ENCODE assay signal across 28 mouse cellular contexts in the genomic region with DNA sequence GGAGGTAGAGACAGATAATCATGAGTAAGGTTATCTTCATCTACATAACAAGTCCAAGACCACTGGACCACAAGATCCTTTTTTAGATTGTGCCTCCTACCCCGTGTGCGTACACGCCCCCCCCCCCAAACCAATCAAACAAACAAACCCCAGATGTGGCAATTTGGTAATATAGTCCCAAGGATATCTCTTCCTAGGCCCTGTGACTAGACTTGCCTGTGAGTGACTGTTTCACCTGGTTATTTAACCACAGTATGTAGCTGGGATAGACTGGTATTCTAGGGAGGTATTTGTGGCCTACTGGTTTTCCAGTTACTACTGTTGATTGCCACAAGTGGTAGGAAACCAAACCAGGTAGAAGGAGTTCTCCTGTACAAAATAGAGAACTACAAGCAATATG. TPM values are rescaled to one million over a fixed set of nuclear protein-coding genes. Genes with fewer than 3 reads are reported as not detected.
A peak's percentile ranks its signal among the peaks of the same experiment; 100 is the strongest.
DNase-seq lines count a peak whose midpoint lies in the region; ATAC-seq and TF ChIP-seq lines count a peak whose summit lies in the region.
"Had no signal": no experiment of that assay in that cellular context is flagged by ENCODE, and none has a peak within 500 bp of the region (broad histone marks: within the 10 kb centered on the region; RNA-seq: fewer than 3 reads in every experiment).

No protein-coding gene starts in this region.

- no peak overlapping the region for H3K9ac ChIP-seq in MEL (ENCODE audit: control insufficient read depth, low read depth, low read length, poor library complexity, severe bottlenecking)
- H3K9ac ChIP-seq in liver, embryonic 11.5 days (ENCODE audit: low read depth, low read length): no peak overlapping the region
- peak overlapping the region; percentile 42 for H3K9ac ChIP-seq in liver, embryonic 16.5 days (ENCODE audit: low read depth, low read length)
- H3K9ac ChIP-seq in forebrain, embryonic 14.5 days (ENCODE audit: low read length): no peak overlapping the region
- H3K9ac ChIP-seq: embryonic facial prominence, embryonic 15.5 days; forebrain, postnatal 0 days; hindbrain, embryonic 13.5 days; limb, embryonic 13.5 days; lung, embryonic 14.5 days; neural tube, embryonic 13.5 days had no signal

- peak overlapping the region; percentile 19; the same call in 1 of the 2 replicates for H3K4me2 ChIP-seq in liver, embryonic 11.5 days
- peak overlapping the region; percentile 57 for H3K4me2 ChIP-seq in liver, embryonic 16.5 days (ENCODE audit: low read depth, low read length)
- H3K4me2 ChIP-seq in forebrain, embryonic 14.5 days (ENCODE audit: low read length): no peak overlapping the region
- H3K4me2 ChIP-seq: embryonic facial prominence, embryonic 15.5 days; hindbrain, embryonic 13.5 days; limb, embryonic 13.5 days; lung, embryonic 14.5 days; midbrain, embryonic 11.5 days; neural tube, embryonic 13.5 days had no signal

- no peak for TF ChIP-seq CTCF in MEL (IDR thresholded peaks at IDR 0.05 in 2 of 3, conservative IDR thresholded peaks at IDR 0.05 in 1 of 3; ENCODE audit: control insufficient read depth in 1 of 3, insufficient read depth in 1 of 3, low read depth in 2 of 3, low read length in 3 of 3, poor library complexity in 1 of 3, severe bottlenecking in 1 of 3)

- no peak for TF ChIP-seq POLR2A in MEL (IDR thresholded peaks at IDR 0.05; ENCODE audit: control insufficient read depth in 1 of 2, insufficient read depth in 1 of 2, low read depth in 1 of 2, low read length in 2 of 2, poor library complexity in 1 of 2)

- peaks cover 15 to 22% of the 10 kb centered on the region in 2 experiments for H3K4me1 ChIP-seq in MEL (ENCODE audit: control insufficient read depth in 1 of 2, insufficient read depth in 2 of 2, low read length in 2 of 2)
- H3K4me1 ChIP-seq in liver, embryonic 11.5 days (replicated peaks; ENCODE audit: control insufficient read depth, insufficient read depth, low read length): peaks cover 13% of the 10 kb centered on the region
- H3K4me1 ChIP-seq in liver, embryonic 16.5 days (ENCODE audit: control insufficient read depth, low read depth, low read length): peaks cover 35% of the 10 kb centered on the region
- no peaks in the 10 kb centered on the region for H3K4me1 ChIP-seq in forebrain, embryonic 14.5 days (ENCODE audit: control insufficient read depth, insufficient read depth, low read length)
- H3K4me1 ChIP-seq: embryonic facial prominence, embryonic 15.5 days; neural tube, embryonic 13.5 days had no signal

- TF ChIP-seq EP300 in MEL (IDR thresholded peaks at IDR 0.05; ENCODE audit: low read depth in 1 of 2, low read length in 2 of 2): no peak

- peak overlapping the region; percentile 53 for H3K27ac ChIP-seq in MEL (ENCODE audit: control insufficient read depth, low read depth, low read length)
- peak overlapping the region; percentile 57; the same call in 1 of the 2 replicates for H3K27ac ChIP-seq in liver, embryonic 11.5 days (ENCODE audit: low read depth, low read length)
- H3K27ac ChIP-seq in liver, embryonic 16.5 days (ENCODE audit: low read length): peak overlapping the region; percentile 93
- no peak overlapping the region for H3K27ac ChIP-seq in forebrain, embryonic 14.5 days (ENCODE audit: low read depth, low read length)
- H3K27ac ChIP-seq: embryonic facial prominence, embryonic 10.5 days; embryonic facial prominence, embryonic 15.5 days; hindbrain, embryonic 13.5 days; neural tube, embryonic 13.5 days had no signal

- no peaks in the 10 kb centered on the region for H3K27me3 ChIP-seq in MEL (ENCODE audit: control insufficient read depth in 1 of 2, insufficient read depth in 2 of 2, low read length in 2 of 2)
- H3K27me3 ChIP-seq in liver, embryonic 11.5 days (replicated peaks; ENCODE audit: control insufficient read depth, insufficient read depth, low read length): no peaks in the 10 kb centered on the region
- no peaks in the 10 kb centered on the region for H3K27me3 ChIP-seq in liver, embryonic 16.5 days (ENCODE audit: control insufficient read depth, insufficient read depth, low read depth, low read length)
- no peaks in the 10 kb centered on the region for H3K27me3 ChIP-seq in forebrain, embryonic 14.5 days (replicated peaks; ENCODE audit: control insufficient read depth, insufficient read depth, low read length)
- H3K27me3 ChIP-seq: CH12.LX; embryonic facial prominence, embryonic 15.5 days; hindbrain, embryonic 13.5 days; limb, embryonic 13.5 days; neural tube, embryonic 13.5 days had no signal

- no peak for TF ChIP-seq RAD21 in MEL (IDR thresholded peaks at IDR 0.05; ENCODE audit: low read depth, low read length)

- peaks cover 0 to 27% of the 10 kb centered on the region in 2 experiments; a peak in 2 of 4 replicates for H3K36me3 ChIP-seq in MEL (ENCODE audit: control insufficient read depth in 1 of 2, insufficient read depth in 2 of 2, low read length in 2 of 2)
- no peaks in the 10 kb centered on the region for H3K36me3 ChIP-seq in liver, embryonic 11.5 days (ENCODE audit: control insufficient read depth, insufficient read depth, low read length)
- H3K36me3 ChIP-seq in liver, embryonic 16.5 days (ENCODE audit: control insufficient read depth, insufficient read depth): no peaks in the 10 kb centered on the region
- H3K36me3 ChIP-seq in forebrain, embryonic 14.5 days (ENCODE audit: control insufficient read depth, insufficient read depth, low read length): no peaks in the 10 kb centered on the region
- H3K36me3 ChIP-seq: embryonic facial prominence, embryonic 10.5 days; embryonic facial prominence, embryonic 15.5 days; forebrain, embryonic 10.5 days; hindbrain, embryonic 13.5 days; limb, embryonic 13.5 days; neural tube, embryonic 13.5 days had no signal

- 58% methylated on average over 3 of the region's 3 CpGs for WGBS in liver, embryonic 11.5 days
- 39% methylated on average over 3 of the region's 3 CpGs for WGBS in liver, embryonic 16.5 days (ENCODE audit: insufficient replicate concordance)
- WGBS in forebrain, embryonic 14.5 days: 96% methylated on average over 3 of the region's 3 CpGs

- H3K9me3 ChIP-seq in MEL (replicated peaks; ENCODE audit: insufficient read depth, low read length): no peaks in the 10 kb centered on the region
- no peaks in the 10 kb centered on the region for H3K9me3 ChIP-seq in liver, embryonic 11.5 days (ENCODE audit: control insufficient read depth, low read length)
- H3K9me3 ChIP-seq in liver, embryonic 16.5 days (replicated peaks; ENCODE audit: control insufficient read depth, low read length): no peaks in the 10 kb centered on the region
- no peaks in the 10 kb centered on the region for H3K9me3 ChIP-seq in forebrain, embryonic 14.5 days (replicated peaks; ENCODE audit: control insufficient read depth, low read length)
- H3K9me3 ChIP-seq: embryonic facial prominence, embryonic 10.5 days; embryonic facial prominence, embryonic 15.5 days; forebrain, embryonic 10.5 days; hindbrain, embryonic 13.5 days; limb, embryonic 13.5 days; neural tube, embryonic 13.5 days had no signal

- ATAC-seq in erythroblast, adult 5-6 weeks (replicated peaks; ENCODE audit: low FRiP score, poor library complexity, severe bottlenecking): peak; percentile 44
- peak; percentile 52 for ATAC-seq in liver, embryonic 11.5 days (replicated peaks; ENCODE audit: low FRiP score)
- ATAC-seq in liver, embryonic 16.5 days (ENCODE audit: low read depth): peak; percentile 54
- no peak for ATAC-seq in forebrain, embryonic 14.5 days
- ATAC-seq: forebrain, postnatal 0 days had no signal

- DNase-seq in MEL (ENCODE audit: low read depth, low spot score): no peak
- peak; percentile 27 for DNase-seq in liver, embryonic 11.5 days (ENCODE audit: low spot score)
- DNase-seq in forebrain, embryonic 14.5 days (ENCODE audit: low spot score): no peak
- no peak for DNase-seq in embryo, embryonic 9.5 days (ENCODE audit: extremely low spot score)
- DNase-seq in embryo, embryonic 11 days: no peak
- DNase-seq: adrenal gland, postnatal 10 days; cerebellum, adult 11-12 months; cerebellum, adult 9-11 months; forebrain, postnatal 0 days; heart, postnatal 4 days; kidney, adult 9 months; kidney, postnatal 10 days; layer of hippocampus, postnatal 36 days; lung, embryonic 14.5 days; lung, postnatal 14 days; thymus, adult 2 months; thymus, postnatal 4 days had no signal

- H3K4me3 ChIP-seq in MEL (ENCODE audit: control insufficient read depth in 1 of 2, insufficient read depth in 1 of 2, low read depth in 2 of 2, low read length in 2 of 2): no peak overlapping the region
- H3K4me3 ChIP-seq in liver, embryonic 11.5 days (ENCODE audit: low read depth, low read length): no peak overlapping the region
- 0 out of 2 replicates have a peak overlapping the region, but pooled peaks have one; percentile 8 for H3K4me3 ChIP-seq in liver, embryonic 16.5 days (ENCODE audit: low read depth, low read length)
- H3K4me3 ChIP-seq in forebrain, embryonic 14.5 days (ENCODE audit: low read depth, low read length): no peak overlapping the region
- H3K4me3 ChIP-seq: embryonic facial prominence, embryonic 10.5 days; embryonic facial prominence, embryonic 15.5 days; forebrain, embryonic 10.5 days; hindbrain, embryonic 13.5 days; limb, embryonic 13.5 days; myocyte; neural tube, embryonic 13.5 days had no signal

- H3K79me2 ChIP-seq in MEL (ENCODE audit: control insufficient read depth, insufficient read depth, low read length, poor library complexity): no peaks in the 10 kb centered on the region

TF ChIP-seq in MEL, 35 proteins besides CTCF, POLR2A, EP300 and RAD21 (continues in another document):
- TF ChIP-seq SMC3 (IDR thresholded peaks at IDR 0.05; ENCODE audit: low read depth, low read length) (no peak), CHD1 (IDR thresholded peaks at IDR 0.05; ENCODE audit: low read depth, low read length) (no peak)

RNA-seq across cellular contexts. Expression of a gene that starts 21.0 kb away (rescaled TPM):
- 0.56 and 0.62 TPM in 2 replicates for total RNA-seq in MEL (2012; rRNA removed)
- polyA plus RNA-seq in MEL (2012; ENCODE audit: insufficient read depth in 1 of 2, insufficient read length in 2 of 2, low read depth in 1 of 2, low replicate concordance in 2 of 2, missing spikeins in 1 of 2): 1 to 10 TPM in 1 of 2 experiments, not detected in 1; 2.4 TPM
- total RNA-seq in erythroblast, adult 5-6 weeks (2015; ENCODE audit: low replicate concordance): 23.4 and 25.4 TPM in 2 replicates
- total RNA-seq in erythroblast, adult 5-6 weeks (2017; ENCODE audit: low replicate concordance): 22.6 and 26.9 TPM in 2 replicates
- polyA plus RNA-seq in liver, embryonic 11.5 days (2014; fragmentation: Nextera tagmentation; extraction: Ambion mirVana): 8.6 and 8.8 TPM in 2 replicates
- 5.2 and 6.3 TPM in 2 replicates for polyA plus RNA-seq in liver, embryonic 16.5 days (2015; fragmentation: Nextera tagmentation; extraction: Ambion mirVana)
- 8.4 and 11.3 TPM in 2 replicates for polyA plus RNA-seq in forebrain, embryonic 14.5 days (2014; fragmentation: Nextera tagmentation; extraction: Ambion mirVana)
- total RNA-seq: CH12.LX had no signal

RNA-seq across cellular contexts. Expression of a gene that starts 33.6 kb away (rescaled TPM):
- total RNA-seq in MEL (2012; rRNA removed): not detected in 2 replicates
- not detected for polyA plus RNA-seq in MEL (2012; ENCODE audit: insufficient read depth in 1 of 2, insufficient read length in 2 of 2, low read depth in 1 of 2, low replicate concordance in 2 of 2, missing spikeins in 1 of 2)
- total RNA-seq in erythroblast, adult 5-6 weeks (2015; ENCODE audit: low replicate concordance): 5.4 and 5.9 TPM in 2 replicates
- 5.2 and 13.3 TPM in 2 replicates for total RNA-seq in erythroblast, adult 5-6 weeks (2017; ENCODE audit: low replicate concordance)
- polyA plus RNA-seq in liver, embryonic 11.5 days (2014; fragmentation: Nextera tagmentation; extraction: Ambion mirVana): 5.5 and 5.7 TPM in 2 replicates
- polyA plus RNA-seq in liver, embryonic 16.5 days (2015; fragmentation: Nextera tagmentation; extraction: Ambion mirVana): 3.3 and 3.4 TPM in 2 replicates
- 9.7 and 10.7 TPM in 2 replicates for polyA plus RNA-seq in forebrain, embryonic 14.5 days (2014; fragmentation: Nextera tagmentation; extraction: Ambion mirVana)
